Mouse (Mus musculus) ovary, postnatal 14 days (tissue): ENCODE measurements around the gene Ccdc127.

ENCODE experiments used
- DNase-seq: peaks from one replicate; pipeline ENCODE4 v3.0.0; 2022; ENCODE audit warnings: low spot score

The Ccdc127 gene

DNA sequence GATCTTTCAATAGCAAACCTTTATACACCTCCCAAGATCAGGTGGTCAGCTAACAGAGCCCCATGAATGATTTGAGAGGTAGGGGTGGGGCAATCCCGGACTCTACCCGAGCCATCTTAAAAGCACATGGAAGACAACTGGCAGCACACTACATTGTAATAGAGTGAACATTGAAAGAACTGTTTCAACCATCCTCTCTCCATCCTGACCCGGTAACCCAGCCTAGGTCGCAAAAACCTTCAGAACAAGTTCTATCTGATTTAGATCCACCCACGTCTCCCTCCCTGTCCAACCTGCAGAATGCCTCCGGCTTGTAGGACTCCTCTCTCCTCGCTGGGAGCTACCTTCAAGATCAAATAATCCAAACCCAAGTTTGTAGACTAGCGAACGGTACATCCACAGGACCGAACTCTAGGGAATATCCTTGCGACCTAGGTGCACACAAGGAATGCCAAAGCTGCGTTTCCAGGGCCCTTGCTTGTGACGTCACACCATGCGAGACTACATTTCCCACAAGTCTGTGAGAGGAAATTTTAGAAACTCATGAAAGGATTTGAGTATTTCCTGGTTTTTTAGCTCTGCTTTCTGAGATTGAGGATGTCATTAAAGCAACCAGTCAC is 40.4 kb downstream of the Ccdc127 start, which contains the start of gene Zfp72:
Zfp72 (minus strand) TSS at position 466 of the 620 bp plus-strand sequence.
- DNase-seq, result peak; percentile 64

GRCm38 (mm10) chr13:74391156-74391555 is 41.0 kb downstream of the Ccdc127 start:
- no peak for DNase-seq

DNA sequence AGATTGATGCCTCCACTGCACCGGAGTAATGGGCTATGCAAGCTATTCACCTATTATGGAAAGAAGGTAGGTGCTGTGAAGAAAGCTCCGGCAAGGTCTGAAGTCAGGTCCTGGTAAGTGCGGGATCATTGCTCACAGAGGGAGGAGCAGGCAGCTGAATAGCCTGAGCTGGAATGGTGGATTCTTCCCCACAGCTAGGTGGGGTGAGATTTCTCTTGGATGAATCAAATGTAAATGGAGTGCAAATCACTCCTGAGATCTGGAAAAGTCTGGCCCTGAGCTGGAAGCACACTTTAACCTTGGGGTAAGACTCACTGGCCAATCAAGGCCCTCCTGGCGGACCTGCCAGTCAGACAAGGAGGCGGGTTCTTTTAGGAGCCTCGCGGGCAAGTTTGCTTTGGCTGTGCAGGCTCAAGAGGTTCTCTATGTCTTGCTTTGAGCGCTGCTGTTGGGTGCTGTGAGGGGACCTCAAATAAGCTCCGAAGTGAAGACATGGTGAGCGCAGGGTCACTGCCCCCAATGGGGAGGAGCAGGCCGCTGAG is 49.3 kb downstream of the Ccdc127 start, which contains the start of gene Ftl1-ps1:
Ftl1-ps1 (plus strand) TSS at position 397 of the 542 bp plus-strand sequence.
- DNase-seq, result no peak
